Mouse (Mus musculus) ES-E14 (cell line): ENCODE measurements around the gene Gpr45.

ENCODE experiments used
- CHD2 ChIP-seq: IDR thresholded peaks from 2 replicates; pipeline ENCODE4 v1.6.1; 2014; ENCODE audit warnings: mild to moderate bottlenecking, low read depth, low read length, inconsistent platforms
- HCFC1 ChIP-seq: IDR thresholded peaks from 2 replicates; pipeline ENCODE4 v1.6.1; 2012; ENCODE audit warnings: low read length, inconsistent platforms, borderline replicate concordance; ENCODE audit not compliant: insufficient read depth
- MAFK ChIP-seq: IDR thresholded peaks from 2 replicates; pipeline ENCODE4 v1.6.1; 2014; ENCODE audit warnings: mild to moderate bottlenecking, low read depth, low read length, inconsistent platforms; ENCODE audit not compliant: insufficient read depth
- ZC3H11A ChIP-seq: IDR thresholded peaks from 2 replicates; pipeline ENCODE4 v1.6.1; 2012; ENCODE audit warnings: low read depth, mild to moderate bottlenecking, inconsistent platforms, low read length, borderline replicate concordance

DNA sequence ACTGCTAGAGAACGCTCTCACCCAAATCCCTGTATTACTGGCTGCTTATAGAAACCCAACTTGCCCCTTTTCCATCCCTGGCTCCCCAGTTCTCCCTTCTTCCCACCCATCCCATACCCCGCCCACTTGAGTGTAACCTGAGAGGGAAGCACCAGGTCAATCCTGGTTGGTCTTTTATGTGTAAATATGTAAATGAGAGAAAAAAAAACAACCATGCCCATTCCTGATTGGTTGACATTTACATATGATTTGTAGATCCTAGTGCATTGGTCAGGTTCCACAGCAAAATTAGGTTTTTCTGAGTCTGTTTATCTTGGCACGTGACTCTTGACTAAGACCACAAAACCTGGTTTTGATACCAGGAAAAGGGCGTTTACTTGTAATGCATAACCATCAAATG, 34.8 kb upstream of the Gpr45 start:
- TF ChIP-seq CHD2, result no peak
- TF ChIP-seq MAFK, result no peak
- no peak for TF ChIP-seq ZC3H11A
- no peak for TF ChIP-seq HCFC1
